Mouse (Mus musculus): ENCODE data around the gene Zfp428. TPM values are rescaled to one million over a fixed set of nuclear protein-coding genes. Genes with fewer than 3 reads are reported as not detected.

Gene Zfp428
- polyA plus RNA-seq, 1 experiment: 33.9 TPM

DNA sequence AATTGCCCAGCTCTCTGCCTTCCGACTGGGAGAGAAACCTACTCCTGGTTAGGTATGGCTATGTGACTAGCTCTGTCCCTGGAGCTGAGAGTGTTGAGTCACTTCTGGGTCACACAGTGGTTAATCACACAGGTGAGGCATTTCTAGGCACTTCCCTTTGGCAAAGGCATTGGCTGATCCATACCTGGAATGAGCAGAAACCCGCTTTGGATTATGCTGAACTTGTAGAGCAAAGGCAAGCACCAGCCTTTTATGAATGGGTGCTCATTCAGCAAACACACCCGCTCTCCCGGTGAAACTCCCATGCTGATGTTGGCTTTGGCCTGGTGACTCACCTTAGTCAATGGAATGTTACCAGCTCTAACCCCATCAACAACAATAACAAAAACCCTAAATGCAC, 32.9 kb downstream of the Zfp428 start:
- TF ChIP-seq FLI1 (IDR thresholded peaks at IDR 0.05; ENCODE audit: low read length) (no peak), GATA1 (IDR thresholded peaks at IDR 0.05; ENCODE audit: borderline replicate concordance, low read length) (no peak)
- Histone ChIP-seq H3K4me3 (replicated peaks) (no peak overlapping the region), H3K36me3 (replicated peaks; ENCODE audit: low read length) (peaks cover 18% of the 10 kb centered on the region), H3K9me3 (peaks cover 2% of the 10 kb centered on the region; the same call in 1 of the 2 replicates), H3K4me1 (peaks cover 7% of the 10 kb centered on the region), H3K27me3 (replicated peaks) (peaks cover 12% of the 10 kb centered on the region)

DNA sequence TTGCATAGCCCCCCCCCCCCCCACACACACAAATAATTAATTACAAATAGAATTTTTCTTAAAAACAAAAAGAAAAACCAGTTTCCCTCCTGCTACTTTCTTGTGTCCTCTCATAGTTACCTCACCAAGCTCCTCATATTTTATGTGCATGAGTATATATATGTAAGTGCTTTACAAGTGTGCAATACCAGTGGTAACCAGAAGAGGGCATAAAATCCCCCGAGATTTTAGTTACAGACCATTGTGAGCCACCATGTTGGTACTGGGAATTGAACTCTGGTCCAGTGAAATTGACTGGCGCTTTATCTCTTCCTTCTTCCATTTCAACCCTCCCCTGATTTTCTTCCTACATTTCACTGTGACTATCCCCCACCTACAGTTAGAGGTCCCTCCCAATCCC, 37.7 kb downstream of the Zfp428 start:
- no peak overlapping the region for H3K4me3 ChIP-seq (replicated peaks)
- H3K27me3 ChIP-seq (replicated peaks): peaks cover 10% of the 10 kb centered on the region
- H3K36me3 ChIP-seq (replicated peaks; ENCODE audit: low read length): peaks cover 13% of the 10 kb centered on the region
- peaks cover 4% of the 10 kb centered on the region; the same call in 1 of the 2 replicates for H3K9me3 ChIP-seq
- TF ChIP-seq GATA1 (IDR thresholded peaks at IDR 0.05; ENCODE audit: borderline replicate concordance, low read length) (no peak), FLI1 (IDR thresholded peaks at IDR 0.05; ENCODE audit: low read length) (no peak)
- peaks cover 20% of the 10 kb centered on the region for H3K4me1 ChIP-seq

DNA sequence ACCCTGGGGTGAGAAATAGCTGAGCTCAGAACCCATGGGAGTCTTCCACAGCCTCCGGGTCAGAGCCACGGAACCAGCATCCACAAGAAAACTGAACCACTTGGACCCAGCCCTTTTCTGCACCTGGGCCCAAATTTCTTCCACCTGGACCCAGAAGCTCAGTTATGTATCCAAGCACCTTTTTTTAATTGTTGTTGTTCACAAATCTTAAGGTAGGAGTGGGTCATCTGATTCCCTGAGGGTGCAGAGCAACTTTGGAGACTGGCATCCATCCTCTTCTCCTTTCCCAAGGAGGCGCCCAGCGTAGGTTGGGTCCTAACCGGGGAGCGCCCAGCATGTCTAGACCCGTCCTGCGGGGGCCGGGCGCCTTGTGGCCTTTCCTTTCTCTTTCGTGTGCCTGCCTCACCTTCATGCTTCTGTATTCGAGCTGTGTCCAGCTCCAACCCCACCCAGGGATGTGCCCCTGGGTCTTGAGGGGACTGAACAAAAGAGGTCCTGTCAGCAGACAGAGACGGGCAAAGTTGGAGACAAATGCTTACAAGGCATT, 39.3 kb downstream of the Zfp428 start, which contains the start of the genes Pinlyp and Xrcc1:
TSS of gene Pinlyp (minus strand) at position 51 of the 547 bp plus-strand sequence.
TSS of gene Xrcc1 (plus strand) at position 222 of the 547 bp plus-strand sequence.
- peak within 1 kb of the TSS; percentile 99 for H3K4me3 ChIP-seq (replicated peaks)
- peaks cover 4% of the 10 kb centered on the region; the same call in 1 of the 2 replicates for H3K9me3 ChIP-seq
- peaks cover 29% of the 10 kb centered on the region for H3K36me3 ChIP-seq (replicated peaks; ENCODE audit: low read length)
- peaks cover 20% of the 10 kb centered on the region for H3K4me1 ChIP-seq
- peaks cover 8% of the 10 kb centered on the region for H3K27me3 ChIP-seq (replicated peaks)
- no peak for TF ChIP-seq FLI1 (IDR thresholded peaks at IDR 0.05; ENCODE audit: low read length)
- TF ChIP-seq GATA1 (IDR thresholded peaks at IDR 0.05; ENCODE audit: borderline replicate concordance, low read length): no peak

DNA sequence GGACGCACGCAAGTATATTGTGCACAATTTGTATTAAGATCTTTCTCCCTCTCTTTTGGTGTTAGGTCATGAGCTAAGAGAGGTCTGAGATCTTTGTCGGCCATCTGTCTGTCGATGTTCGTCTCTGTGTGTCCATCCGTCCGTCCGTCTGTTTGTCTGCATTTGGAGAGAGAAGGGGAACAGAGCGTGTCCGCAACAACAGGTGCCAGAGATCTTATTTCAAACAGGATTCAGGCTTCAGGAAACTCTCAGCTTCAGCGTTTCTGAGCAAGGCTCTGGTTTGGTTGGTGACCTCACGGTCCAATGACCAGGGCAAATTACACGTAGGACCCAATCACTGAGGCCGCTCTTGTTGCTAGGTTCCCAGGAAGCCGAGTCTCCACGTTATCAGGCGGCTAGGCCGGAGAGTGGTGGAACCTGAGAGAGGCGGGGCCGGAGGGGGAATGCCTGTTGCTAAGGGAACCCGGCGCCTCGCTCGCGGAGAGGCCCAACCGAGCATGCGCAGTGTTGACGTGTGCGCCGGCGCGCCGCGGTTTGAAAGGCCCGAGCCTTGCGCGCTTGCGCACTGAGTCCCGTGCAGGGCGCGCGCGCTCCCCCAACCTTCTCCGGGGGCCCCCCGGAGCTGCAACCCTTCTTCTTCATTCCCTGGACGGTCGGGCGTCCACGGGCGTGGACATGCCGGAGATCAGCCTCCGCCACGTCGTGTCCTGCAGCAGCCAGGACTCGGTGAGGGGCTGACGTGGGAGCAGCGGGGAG, 40.0 kb downstream of the Zfp428 start:
- H3K36me3 ChIP-seq (replicated peaks; ENCODE audit: low read length): peaks cover 35% of the 10 kb centered on the region
- TF ChIP-seq GATA1 (IDR thresholded peaks at IDR 0.05; ENCODE audit: borderline replicate concordance, low read length) (peak; percentile 77; the same call in 2 of the 3 replicates), FLI1 (IDR thresholded peaks at IDR 0.05; ENCODE audit: low read length) (no peak)
- H3K4me3 ChIP-seq (replicated peaks): peak overlapping the region; percentile 99
- H3K9me3 ChIP-seq: peaks cover 4% of the 10 kb centered on the region; the same call in 1 of the 2 replicates
- peaks cover 4% of the 10 kb centered on the region for H3K27me3 ChIP-seq (replicated peaks)
- H3K4me1 ChIP-seq: peaks cover 20% of the 10 kb centered on the region

DNA sequence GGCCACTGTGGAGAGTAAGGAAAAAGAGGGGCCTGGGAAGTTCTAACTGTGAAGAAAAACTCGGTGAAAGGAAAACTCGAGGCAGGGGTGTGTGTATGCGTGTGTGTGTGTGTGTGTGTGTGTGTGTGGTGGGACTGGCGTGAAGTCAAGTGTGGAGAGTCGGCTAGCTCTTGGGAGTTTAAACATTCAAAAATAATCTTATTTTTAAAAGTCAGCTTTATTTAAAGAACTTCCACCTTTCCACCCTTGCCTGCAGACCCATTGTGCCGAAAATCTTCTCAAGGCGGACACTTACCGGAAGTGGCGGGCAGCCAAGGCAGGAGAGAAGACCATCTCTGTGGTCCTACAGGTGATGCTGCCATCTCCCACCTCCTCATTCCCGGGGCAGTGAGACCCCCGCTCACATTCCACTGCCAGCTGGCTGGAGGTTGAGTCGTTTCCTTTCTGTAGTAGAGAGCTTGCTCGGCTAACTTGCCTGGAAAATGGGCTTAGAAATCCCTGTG, 40.8 kb downstream of the Zfp428 start:
- H3K9me3 ChIP-seq: peaks cover 4% of the 10 kb centered on the region; the same call in 1 of the 2 replicates
- TF ChIP-seq FLI1 (IDR thresholded peaks at IDR 0.05; ENCODE audit: low read length) (no peak), GATA1 (IDR thresholded peaks at IDR 0.05; ENCODE audit: borderline replicate concordance, low read length) (no peak)
- H3K36me3 ChIP-seq (replicated peaks; ENCODE audit: low read length): peaks cover 43% of the 10 kb centered on the region
- peak overlapping the region; percentile 99 for H3K4me3 ChIP-seq (replicated peaks)
- peaks cover 20% of the 10 kb centered on the region for H3K4me1 ChIP-seq
- H3K27me3 ChIP-seq (replicated peaks): no peaks in the 10 kb centered on the region

DNA sequence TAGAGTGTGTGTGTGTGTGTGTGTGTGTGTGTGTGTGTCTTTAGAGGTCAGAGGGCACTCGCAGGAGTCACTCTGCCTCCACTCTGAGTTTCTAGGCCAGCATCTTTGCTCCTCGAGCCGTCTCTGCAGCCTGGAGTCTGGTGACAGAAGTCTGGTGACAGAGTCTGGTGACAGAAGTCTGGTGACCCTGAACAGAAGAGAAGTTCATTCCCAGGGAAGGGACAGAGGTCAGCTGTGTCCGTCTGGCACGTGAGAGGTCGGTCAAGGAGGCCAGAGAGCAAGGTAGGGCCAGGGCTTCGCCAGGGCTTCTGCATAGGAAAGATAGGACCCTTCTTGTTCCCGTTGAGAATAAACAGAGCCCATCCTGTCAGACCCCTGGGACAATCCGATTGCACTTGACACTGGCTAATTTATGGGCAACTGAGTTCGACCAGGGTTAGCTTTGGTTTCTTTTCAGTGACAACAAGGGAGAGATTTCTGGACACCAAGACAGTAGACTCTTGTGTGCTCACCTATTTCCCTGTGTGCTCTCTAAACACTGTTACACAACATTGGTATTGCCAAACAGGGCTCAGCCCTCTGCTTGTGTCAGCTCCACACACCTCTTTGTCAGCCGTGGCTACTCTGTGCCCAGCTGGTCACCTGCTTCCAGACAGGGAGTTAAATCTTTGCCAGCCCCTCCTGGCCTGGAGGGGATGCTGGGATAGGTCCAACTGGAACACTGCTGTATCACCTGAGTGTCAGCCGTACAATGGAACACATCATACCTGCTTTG, 45.4 kb downstream of the Zfp428 start:
- no peak for TF ChIP-seq GATA1 (IDR thresholded peaks at IDR 0.05; ENCODE audit: borderline replicate concordance, low read length)
- Histone ChIP-seq H3K27me3 (replicated peaks) (no peaks in the 10 kb centered on the region), H3K36me3 (replicated peaks; ENCODE audit: low read length) (peaks cover 80% of the 10 kb centered on the region), H3K4me1 (peaks cover 11% of the 10 kb centered on the region), H3K9me3 (no peaks in the 10 kb centered on the region), H3K4me3 (replicated peaks) (no peak overlapping the region)

DNA sequence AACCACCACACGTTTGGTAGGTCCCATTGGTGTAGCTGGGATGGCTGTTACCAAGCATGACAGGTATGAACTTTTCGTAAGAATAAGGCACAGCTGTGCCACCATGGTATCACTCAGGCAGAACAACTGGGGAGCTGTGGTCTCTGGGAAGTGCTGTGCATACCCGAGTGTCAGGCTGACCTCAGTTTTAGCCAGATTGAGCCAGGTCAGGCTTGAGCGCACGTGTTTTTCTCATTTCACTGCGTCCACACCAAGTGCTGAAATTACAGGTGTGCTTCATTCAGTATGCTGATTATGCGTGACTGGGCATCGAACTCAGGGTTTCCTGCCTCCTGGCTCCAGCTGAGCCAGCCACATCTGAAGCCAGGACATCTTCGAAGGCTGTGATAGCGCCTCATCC, 49.0 kb downstream of the Zfp428 start:
- H3K27me3 ChIP-seq (replicated peaks): no peaks in the 10 kb centered on the region
- no peak overlapping the region for H3K4me3 ChIP-seq (replicated peaks)
- peaks cover 83% of the 10 kb centered on the region for H3K36me3 ChIP-seq (replicated peaks; ENCODE audit: low read length)
- no peak for TF ChIP-seq GATA1 (IDR thresholded peaks at IDR 0.05; ENCODE audit: borderline replicate concordance, low read length)
- TF ChIP-seq FLI1 (IDR thresholded peaks at IDR 0.05; ENCODE audit: low read length): no peak
- peaks cover 3% of the 10 kb centered on the region; the same call in 1 of the 2 replicates for H3K4me1 ChIP-seq
- no peaks in the 10 kb centered on the region for H3K9me3 ChIP-seq

DNA sequence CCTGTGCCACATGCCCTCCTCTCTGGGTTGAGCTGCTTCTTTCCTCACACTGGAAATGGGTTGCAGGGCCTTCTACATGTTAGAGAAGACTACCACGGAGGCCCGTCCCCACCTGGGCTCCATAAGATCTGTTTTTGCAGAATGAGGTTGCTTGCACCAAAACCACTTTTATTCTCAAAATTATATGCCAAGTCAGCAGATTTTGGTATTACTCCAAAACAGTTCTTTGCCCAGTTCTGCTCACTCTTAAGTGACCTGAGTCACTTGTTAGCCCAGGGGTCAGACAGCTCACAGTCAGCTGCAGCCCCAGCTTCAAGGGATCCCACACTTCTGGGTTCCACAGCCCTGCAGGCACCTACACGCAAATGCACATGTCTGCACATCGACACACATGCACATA, 54.6 kb downstream of the Zfp428 start:
- H3K27me3 ChIP-seq (replicated peaks): no peaks in the 10 kb centered on the region
- no peak overlapping the region for H3K4me3 ChIP-seq (replicated peaks)
- H3K36me3 ChIP-seq (replicated peaks; ENCODE audit: low read length): peaks cover 80% of the 10 kb centered on the region
- H3K9me3 ChIP-seq: no peaks in the 10 kb centered on the region
- peaks cover 10% of the 10 kb centered on the region; the same call in 1 of the 2 replicates for H3K4me1 ChIP-seq
- no peak for TF ChIP-seq GATA1 (IDR thresholded peaks at IDR 0.05; ENCODE audit: borderline replicate concordance, low read length)
- no peak for TF ChIP-seq FLI1 (IDR thresholded peaks at IDR 0.05; ENCODE audit: low read length)

DNA sequence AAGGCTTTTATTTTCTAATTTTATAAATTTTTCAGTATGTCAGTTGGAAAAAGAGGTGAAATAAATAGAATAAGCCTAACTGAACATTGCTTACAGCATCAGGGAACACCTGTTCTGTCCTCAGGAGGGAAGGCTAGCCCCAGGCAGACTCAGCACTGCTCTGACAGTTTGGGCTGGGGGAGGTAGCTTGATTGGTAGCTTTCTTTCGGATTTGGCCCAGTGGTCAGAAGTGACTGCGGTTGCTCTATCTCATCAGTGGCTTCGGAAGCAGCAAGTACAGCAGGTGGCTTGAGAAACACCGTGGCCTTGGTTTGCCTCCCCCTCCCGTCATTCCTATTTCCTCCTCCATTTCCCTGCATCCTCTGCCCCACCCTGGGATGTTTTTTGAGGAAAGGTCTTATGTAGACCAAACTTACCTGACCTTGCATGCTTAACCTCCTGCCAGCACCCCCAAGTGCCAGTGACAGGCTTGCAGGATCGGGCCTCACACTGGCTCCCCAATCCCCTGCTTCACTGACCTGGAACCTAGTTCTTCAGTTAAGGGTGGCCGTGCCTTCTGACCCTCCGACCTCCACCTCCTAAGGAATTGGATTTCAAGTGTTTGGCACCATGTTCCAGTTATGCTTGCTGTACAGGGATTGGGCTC, 56.5 kb downstream of the Zfp428 start:
- H3K27me3 ChIP-seq (replicated peaks): no peaks in the 10 kb centered on the region

More for the DNA sequence above, 56.5 kb downstream of the Zfp428 start:
- H3K36me3 ChIP-seq (replicated peaks; ENCODE audit: low read length): peaks cover 89% of the 10 kb centered on the region
- H3K4me1 ChIP-seq: peaks cover 14% of the 10 kb centered on the region; the same call in 1 of the 2 replicates
- TF ChIP-seq FLI1 (IDR thresholded peaks at IDR 0.05; ENCODE audit: low read length): no peak
- no peak for TF ChIP-seq GATA1 (IDR thresholded peaks at IDR 0.05; ENCODE audit: borderline replicate concordance, low read length)
- H3K4me3 ChIP-seq (replicated peaks): no peak overlapping the region
- H3K9me3 ChIP-seq: no peaks in the 10 kb centered on the region

Measured in megakaryocyte, embryonic 14.5 days (primary cell).